Mouse (Mus musculus): Measurements from ENCODE around the gene Diablo. TPM values are rescaled to one million over a fixed set of nuclear protein-coding genes. Genes with fewer than 3 reads are reported as not detected.

The Diablo gene
- polyA plus RNA-seq, 1 experiment from 2014 or later, result 35.2 TPM

DNA sequence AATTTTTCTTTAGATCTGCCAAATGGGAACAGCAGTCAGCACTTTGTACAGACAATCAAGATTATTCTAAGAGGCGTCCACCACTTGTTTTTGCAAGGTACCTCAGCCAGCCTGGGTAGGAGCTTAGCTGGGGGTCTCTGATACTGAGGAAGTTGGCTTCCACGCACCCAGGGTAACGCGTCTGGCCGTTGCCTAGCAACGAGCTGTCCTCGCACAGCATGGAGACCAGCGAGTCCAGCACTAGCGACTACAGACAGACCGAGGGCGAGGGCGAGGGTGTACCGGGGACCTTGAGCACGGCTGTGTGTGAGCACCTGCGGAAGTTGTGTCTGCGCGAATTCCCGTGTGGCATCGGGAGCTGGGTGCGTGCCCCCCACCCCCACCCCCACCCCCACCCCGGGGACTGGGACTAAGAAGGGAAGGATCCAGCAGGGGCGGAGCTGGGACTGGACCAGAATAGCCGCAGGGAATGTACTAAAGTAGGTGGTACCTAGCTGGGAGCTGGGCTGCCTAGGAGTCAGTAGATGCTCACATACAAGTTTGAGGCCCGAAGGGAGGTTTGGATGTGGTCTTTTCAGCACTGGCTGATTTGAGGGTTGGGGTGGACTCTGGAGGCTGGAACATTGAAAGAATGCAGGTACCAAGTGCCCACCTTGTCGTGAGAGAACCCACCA lies 34.7 kb downstream of the Diablo start, which contains the start of the genes Lrrc43 and Il31:
TSS of gene Lrrc43 (plus strand) at position 194 of the 674 bp plus-strand sequence.
TSS of gene Il31 (minus strand) at position 378 of the 674 bp plus-strand sequence.
- Histone ChIP-seq H3K9ac (replicated peaks) (no peak within 1 kb of the TSS; the same call in 1 of the 2 replicates), H3K36me3 (replicated peaks; ENCODE audit: insufficient read depth, low read length) (no peaks in the 10 kb centered on the region), H3K4me1 (ENCODE audit: insufficient read depth) (no peaks in the 10 kb centered on the region), H3K4me2 (ENCODE audit: low read depth, low read length) (0 out of 2 replicates have a peak within 1 kb of the TSS, but pooled peaks have one; percentile 13), H3K27me3 (ENCODE audit: insufficient read depth, low read length) (peaks cover 5% of the 10 kb centered on the region; the same call in 1 of the 2 replicates), H3K9me3 (ENCODE audit: low read length) (no peaks in the 10 kb centered on the region), H3K27ac (ENCODE audit: low read depth) (no peak within 1 kb of the TSS), H3K4me3 (ENCODE audit: low read depth, low read length) (no peak within 1 kb of the TSS)
- DNase-seq, result no peak
- WGBS (ENCODE audit: insufficient replicate concordance), result 11% methylated on average over 25 of the region's 25 CpGs
- TF ChIP-seq EP300 (IDR thresholded peaks at IDR 0.05; ENCODE audit: low read depth) (no peak), CTCF (IDR thresholded peaks at IDR 0.05; ENCODE audit: low read depth) (no peak)
- ATAC-seq, result no peak

DNA sequence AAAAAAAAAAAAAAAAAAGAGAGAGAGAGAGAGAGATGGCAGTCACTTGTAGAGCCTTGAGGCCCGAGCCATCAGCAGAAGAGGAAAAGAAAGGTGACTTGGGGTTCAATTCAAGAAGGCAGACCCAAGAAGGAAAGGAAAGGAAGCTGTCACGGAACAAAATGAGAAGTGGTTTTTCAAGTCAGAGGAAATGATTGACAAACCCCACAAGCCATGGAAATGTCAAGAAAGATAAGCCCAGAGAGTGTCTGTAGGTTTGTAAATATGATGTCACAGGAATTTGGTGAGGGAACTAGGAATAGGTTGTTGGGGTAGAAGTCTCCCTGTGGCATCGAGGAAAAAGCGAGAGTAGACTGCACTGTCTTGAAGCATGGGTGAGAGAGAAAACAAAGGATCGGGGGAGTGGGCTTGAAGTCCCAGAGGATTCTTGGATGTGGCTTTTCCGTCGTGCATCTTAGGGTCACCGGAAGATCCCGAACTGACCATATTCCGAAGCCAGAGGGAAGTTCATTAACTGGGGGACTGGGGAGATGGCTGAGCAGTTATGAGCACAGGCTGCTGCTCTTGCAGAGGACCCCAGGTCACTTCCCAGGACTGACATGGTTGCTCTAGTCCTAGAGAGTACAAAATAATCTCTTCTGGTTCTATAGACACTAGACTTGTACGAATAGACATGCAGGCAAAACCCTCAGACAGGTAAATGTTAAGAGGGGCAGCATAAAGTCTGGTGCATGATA lies 36.1 kb downstream of the Diablo start:
- no peaks in the 10 kb centered on the region for H3K36me3 ChIP-seq (replicated peaks; ENCODE audit: insufficient read depth, low read length)
- DNase-seq (no peak), ATAC-seq (no peak)
- WGBS (ENCODE audit: insufficient replicate concordance), result 55% methylated on average over 11 of the region's 11 CpGs
- no peak for TF ChIP-seq EP300 (IDR thresholded peaks at IDR 0.05; ENCODE audit: low read depth)
- no peak for TF ChIP-seq CTCF (IDR thresholded peaks at IDR 0.05; ENCODE audit: low read depth)
- peaks cover 5% of the 10 kb centered on the region; the same call in 1 of the 2 replicates for H3K27me3 ChIP-seq (ENCODE audit: insufficient read depth, low read length)
- H3K4me2 ChIP-seq (ENCODE audit: low read depth, low read length), result no peak overlapping the region
- no peaks in the 10 kb centered on the region for H3K4me1 ChIP-seq (ENCODE audit: insufficient read depth)
- H3K27ac ChIP-seq (ENCODE audit: low read depth), result no peak overlapping the region
- H3K9me3 ChIP-seq (ENCODE audit: low read length), result no peaks in the 10 kb centered on the region
- H3K9ac ChIP-seq (replicated peaks), result no peak overlapping the region
- H3K4me3 ChIP-seq (ENCODE audit: low read depth, low read length), result no peak overlapping the region

DNA sequence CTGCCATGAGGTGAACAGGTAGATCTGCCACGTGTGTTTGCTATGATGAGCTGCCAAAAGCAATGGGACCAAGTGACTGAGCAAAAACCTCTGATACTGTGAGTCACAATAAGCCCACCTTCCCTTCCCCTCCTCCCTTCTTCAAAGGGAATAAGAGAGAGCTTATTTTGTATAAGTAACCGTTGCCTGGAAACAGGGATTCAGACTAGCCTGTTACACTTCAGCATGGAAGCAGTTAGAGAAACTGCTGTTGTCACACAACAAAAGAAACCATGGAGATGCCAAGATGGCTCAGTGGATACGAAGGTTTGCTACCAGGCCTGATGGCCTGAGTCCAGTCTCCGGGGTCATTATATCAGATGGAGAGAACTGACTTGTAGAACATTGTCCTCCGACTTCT lies 50.2 kb downstream of the Diablo start:
- ATAC-seq, result no peak

DNA sequence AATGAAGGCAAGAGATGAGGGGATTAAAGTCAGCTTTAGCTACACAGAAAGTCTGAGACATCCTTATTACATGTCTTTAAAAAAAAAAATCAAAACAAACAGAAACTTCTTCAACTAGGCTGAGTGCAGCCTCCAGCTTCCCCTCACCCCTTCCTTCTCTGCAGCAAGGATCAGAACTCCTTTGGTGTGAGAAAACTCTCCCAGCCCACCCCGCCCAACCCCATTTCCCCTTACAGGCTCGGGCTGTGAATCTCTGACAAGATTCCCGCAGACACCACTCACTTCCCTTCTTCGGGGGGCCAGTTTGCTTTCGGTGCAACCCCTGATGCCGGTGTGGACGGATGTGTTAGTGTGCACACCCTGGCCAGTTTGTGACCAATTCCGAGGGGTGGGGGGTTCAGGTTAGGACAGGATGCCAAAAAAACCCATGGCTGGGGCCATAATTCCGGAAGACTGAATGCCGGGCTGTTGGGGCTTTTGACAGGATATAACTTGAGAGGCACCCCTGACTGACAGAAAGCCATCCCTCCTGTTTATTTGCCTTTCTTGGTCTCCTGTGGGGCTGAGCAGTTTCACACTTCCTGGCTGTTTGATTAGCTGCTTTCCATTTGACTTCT lies 53.1 kb downstream of the Diablo start:
- DNase-seq, result no peak
- Histone ChIP-seq H3K4me2 (ENCODE audit: low read depth, low read length) (peak overlapping the region; percentile 52), H3K27ac (ENCODE audit: low read depth) (no peak overlapping the region), H3K36me3 (replicated peaks; ENCODE audit: insufficient read depth, low read length) (no peaks in the 10 kb centered on the region), H3K4me1 (ENCODE audit: insufficient read depth) (0 out of 2 replicates have a peak, but pooled peaks cover 5% of the 10 kb centered on the region), H3K9ac (replicated peaks) (no peak overlapping the region), H3K27me3 (ENCODE audit: insufficient read depth, low read length) (no peaks in the 10 kb centered on the region), H3K4me3 (ENCODE audit: low read depth, low read length) (peak overlapping the region; percentile 20; the same call in 1 of the 2 replicates), H3K9me3 (ENCODE audit: low read length) (no peaks in the 10 kb centered on the region)
- no peak for ATAC-seq
- no peak for TF ChIP-seq CTCF (IDR thresholded peaks at IDR 0.05; ENCODE audit: low read depth)
- 1% methylated on average over 10 of the region's 10 CpGs for WGBS (ENCODE audit: insufficient replicate concordance)

More for the DNA sequence above, 50.2 kb downstream of the Diablo start:
- TF ChIP-seq EP300 (IDR thresholded peaks at IDR 0.05; ENCODE audit: low read depth) (no peak), CTCF (IDR thresholded peaks at IDR 0.05; ENCODE audit: low read depth) (no peak)
- Histone ChIP-seq H3K27me3 (ENCODE audit: insufficient read depth, low read length) (no peaks in the 10 kb centered on the region), H3K9me3 (ENCODE audit: low read length) (no peaks in the 10 kb centered on the region), H3K9ac (replicated peaks) (no peak overlapping the region), H3K4me2 (ENCODE audit: low read depth, low read length) (no peak overlapping the region), H3K27ac (ENCODE audit: low read depth) (no peak overlapping the region), H3K36me3 (replicated peaks; ENCODE audit: insufficient read depth, low read length) (no peaks in the 10 kb centered on the region), H3K4me1 (ENCODE audit: insufficient read depth) (0 out of 2 replicates have a peak, but pooled peaks cover 5% of the 10 kb centered on the region), H3K4me3 (ENCODE audit: low read depth, low read length) (no peak overlapping the region)
- no peak for DNase-seq
- 77% methylated on average over 5 of the region's 5 CpGs for WGBS (ENCODE audit: insufficient replicate concordance)

DNA sequence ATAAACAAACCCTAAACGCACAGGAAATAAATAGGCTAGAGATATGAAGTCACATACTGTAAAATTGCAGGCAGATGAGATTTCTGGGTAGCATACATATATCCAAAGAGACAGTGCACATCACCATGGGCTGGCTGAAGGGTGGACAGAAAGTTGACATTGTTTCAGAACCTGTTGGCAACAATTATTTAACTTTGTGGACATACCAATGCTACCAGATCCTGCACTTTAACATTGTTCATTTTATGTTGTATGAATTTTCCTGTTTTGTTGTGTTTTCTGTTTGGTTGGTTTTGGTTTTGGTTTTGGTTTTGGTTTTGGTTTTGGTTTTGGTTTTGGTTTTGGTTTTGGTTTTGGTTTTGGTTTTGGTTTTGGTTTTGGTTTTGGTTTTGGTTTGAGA lies 59.3 kb downstream of the Diablo start:
- Histone ChIP-seq H3K9ac (replicated peaks) (no peak overlapping the region), H3K4me2 (ENCODE audit: low read depth, low read length) (no peak overlapping the region), H3K27ac (ENCODE audit: low read depth) (no peak overlapping the region), H3K4me3 (ENCODE audit: low read depth, low read length) (no peak overlapping the region), H3K27me3 (ENCODE audit: insufficient read depth, low read length) (no peaks in the 10 kb centered on the region), H3K36me3 (replicated peaks; ENCODE audit: insufficient read depth, low read length) (no peaks in the 10 kb centered on the region), H3K9me3 (ENCODE audit: low read length) (no peaks in the 10 kb centered on the region), H3K4me1 (ENCODE audit: insufficient read depth) (no peaks in the 10 kb centered on the region)
- no peak for DNase-seq
- WGBS (ENCODE audit: insufficient replicate concordance), result 85% methylated on average over 1 of the region's 1 CpGs
- no peak for TF ChIP-seq EP300 (IDR thresholded peaks at IDR 0.05; ENCODE audit: low read depth)
- no peak for TF ChIP-seq CTCF (IDR thresholded peaks at IDR 0.05; ENCODE audit: low read depth)
- no peak for ATAC-seq

DNA sequence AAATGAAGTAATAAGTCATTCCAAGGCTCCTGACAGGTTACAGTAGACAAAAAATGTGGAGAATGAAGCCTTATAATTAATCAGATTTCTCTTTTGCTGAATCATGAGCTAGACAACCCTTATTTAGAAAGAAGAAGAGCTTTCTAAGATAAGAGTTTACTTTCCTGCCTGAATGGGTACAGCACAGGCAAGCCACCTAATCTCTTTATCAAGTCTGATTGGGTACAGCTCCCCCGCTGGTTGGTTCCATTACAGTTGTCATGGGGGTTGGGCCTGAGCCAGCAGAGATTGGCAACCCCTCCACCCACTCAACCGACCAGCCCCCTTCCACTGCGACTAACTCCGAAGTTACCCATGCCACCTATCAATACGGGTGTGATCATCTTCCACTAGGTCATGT lies 62.6 kb downstream of the Diablo start:
- no peak overlapping the region for H3K4me3 ChIP-seq (ENCODE audit: low read depth, low read length)
- H3K9ac ChIP-seq (replicated peaks), result no peak overlapping the region
- ATAC-seq, result no peak
- H3K36me3 ChIP-seq (replicated peaks; ENCODE audit: insufficient read depth, low read length), result no peaks in the 10 kb centered on the region
- H3K27ac ChIP-seq (ENCODE audit: low read depth), result no peak overlapping the region
- DNase-seq, result no peak
- no peaks in the 10 kb centered on the region for H3K9me3 ChIP-seq (ENCODE audit: low read length)
- no peaks in the 10 kb centered on the region for H3K27me3 ChIP-seq (ENCODE audit: insufficient read depth, low read length)
- H3K4me1 ChIP-seq (ENCODE audit: insufficient read depth), result no peaks in the 10 kb centered on the region
- H3K4me2 ChIP-seq (ENCODE audit: low read depth, low read length), result no peak overlapping the region
- TF ChIP-seq EP300 (IDR thresholded peaks at IDR 0.05; ENCODE audit: low read depth) (no peak), CTCF (IDR thresholded peaks at IDR 0.05; ENCODE audit: low read depth) (no peak)
- 42% methylated on average over 5 of the region's 5 CpGs for WGBS (ENCODE audit: insufficient replicate concordance)

Small RNA genes within 50 kb of the gene (microRNA-seq; reads per million reads assigned to microRNA genes)
- 2.4 reads per million for gene Mir7647

Other genes starting within 250 kb of the Diablo start
- gene Bcl7a, start 180.3 kb downstream of the Diablo start, polyA plus RNA-seq (2015; fragmentation: Nextera tagmentation; extraction: Ambion mirVana), result 5.1 and 5.3 TPM in 2 replicates
- gene Mlxip, start 129.4 kb downstream of the Diablo start, polyA plus RNA-seq (2015; fragmentation: Nextera tagmentation; extraction: Ambion mirVana), result 3.5 and 4.5 TPM in 2 replicates
- gene Lrrc43, start 34.9 kb downstream of the Diablo start, polyA plus RNA-seq (2015; fragmentation: Nextera tagmentation; extraction: Ambion mirVana), result not detected in 2 replicates
- gene Il31, start 34.7 kb downstream of the Diablo start, polyA plus RNA-seq (2015; fragmentation: Nextera tagmentation; extraction: Ambion mirVana), result not detected in 2 replicates
- gene B3gnt4, start 13.7 kb downstream of the Diablo start, polyA plus RNA-seq (2015; fragmentation: Nextera tagmentation; extraction: Ambion mirVana), result not detected in 2 replicates
- not detected in 2 replicates for gene Gm49027, start 1.3 kb upstream of the Diablo start, polyA plus RNA-seq (2015; fragmentation: Nextera tagmentation; extraction: Ambion mirVana)
- gene Vps33a, start 48.9 kb upstream of the Diablo start, polyA plus RNA-seq (2015; fragmentation: Nextera tagmentation; extraction: Ambion mirVana), result 11.6 and 11.8 TPM in 2 replicates
- 10.1 and 12.2 TPM in 2 replicates for gene Clip1, start 160.4 kb upstream of the Diablo start, polyA plus RNA-seq (2015; fragmentation: Nextera tagmentation; extraction: Ambion mirVana)
- 19.3 and 23.7 TPM in 2 replicates for gene Zcchc8, start 196.9 kb upstream of the Diablo start, polyA plus RNA-seq (2015; fragmentation: Nextera tagmentation; extraction: Ambion mirVana)
- gene Rsrc2, start 225.2 kb upstream of the Diablo start, polyA plus RNA-seq (2015; fragmentation: Nextera tagmentation; extraction: Ambion mirVana), result 32.5 and 40.7 TPM in 2 replicates
- 7.5 and 7.6 TPM in 2 replicates for gene Kntc1, start 225.5 kb upstream of the Diablo start, polyA plus RNA-seq (2015; fragmentation: Nextera tagmentation; extraction: Ambion mirVana)